Mouse (Mus musculus): ENCODE measurements around the gene Slc5a5.

- TF ChIP-seq CTCF (IDR thresholded peaks at IDR 0.05; ENCODE audit: control insufficient read depth, insufficient read depth, insufficient replicate concordance, low read depth, low read length) (no peak), POLR2A (IDR thresholded peaks at IDR 0.05; ENCODE audit: control insufficient read depth, low read depth, low read length) (no peak)
Measured at GRCm38 (mm10) chr8:70856541-70857197, 35.9 kb downstream of the Slc5a5 start.
